Mouse (Mus musculus): Measurements from ENCODE around the gene 9930021J03Rik.

DNA sequence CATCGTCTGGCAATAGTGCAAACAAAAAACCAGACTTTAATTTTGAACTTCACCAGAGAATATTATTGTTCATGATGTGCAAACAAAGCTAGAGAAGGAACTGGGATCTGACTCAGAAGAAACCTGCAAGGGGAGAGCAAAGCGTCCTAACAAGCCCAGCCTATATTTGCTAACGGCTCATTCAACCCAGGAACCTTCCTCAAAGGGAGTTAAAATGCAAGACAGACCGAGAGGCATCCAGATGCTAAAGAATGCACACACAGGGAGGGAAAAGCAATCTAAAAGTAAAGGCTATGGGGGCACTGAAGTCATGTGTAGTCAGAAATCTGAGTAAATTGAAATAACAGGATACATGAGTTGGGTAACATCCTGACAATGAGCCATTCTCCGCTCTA, 37.8 kb upstream of the 9930021J03Rik start:
- TF ChIP-seq CTCF (conservative IDR thresholded peaks at IDR 0.05; ENCODE audit: low read length) = no peak
- no peak for TF ChIP-seq POU5F1 (IDR thresholded peaks at IDR 0.05; ENCODE audit: borderline replicate concordance, low read length)
- TF ChIP-seq NANOG (IDR thresholded peaks at IDR 0.05; ENCODE audit: borderline replicate concordance, low read length) = no peak
